Comparison of ENCODE assay signal across 17 mouse cellular contexts in the genomic region with DNA sequence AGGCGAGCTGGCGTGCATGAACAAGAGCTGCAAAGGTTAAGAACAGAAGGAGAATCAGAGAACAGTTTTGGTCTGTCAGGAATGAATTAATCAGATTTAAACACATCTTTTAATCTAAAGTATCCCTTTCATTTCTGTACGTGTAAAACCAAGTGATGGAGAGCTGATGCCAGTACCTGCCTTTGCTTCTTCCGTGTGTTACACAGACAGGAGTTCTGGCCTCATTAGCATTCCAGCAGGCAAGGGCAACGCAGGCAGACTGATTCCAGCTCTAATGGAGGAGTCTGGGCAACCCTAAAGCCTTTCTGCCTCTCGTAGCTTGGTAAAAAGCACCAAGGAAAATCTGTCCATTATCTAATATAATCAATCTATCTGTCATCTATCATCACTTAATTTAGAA.
"Had no signal": no experiment of that assay in that cellular context is flagged by ENCODE, and none has a peak within 500 bp of the region (broad histone marks: within the 10 kb centered on the region; RNA-seq: fewer than 3 reads in every experiment).

No protein-coding gene starts in this region.

- H3K36me3 ChIP-seq: liver, embryonic 12.5 days; midbrain, embryonic 12.5 days; neural tube, embryonic 13.5 days; neural tube, embryonic 15.5 days had no signal

- H3K4me1 ChIP-seq: liver, embryonic 12.5 days; midbrain, embryonic 12.5 days had no signal

- ATAC-seq: liver, embryonic 12.5 days had no signal

- H3K9ac ChIP-seq: liver, embryonic 12.5 days; liver, embryonic 14.5 days; lung, embryonic 14.5 days; midbrain, embryonic 12.5 days; neural tube, embryonic 13.5 days; neural tube, embryonic 15.5 days had no signal

- H3K27me3 ChIP-seq: liver, embryonic 12.5 days; midbrain, embryonic 12.5 days; neural tube, embryonic 13.5 days; neural tube, embryonic 15.5 days had no signal

- DNase-seq: lung, adult 18-20 months; lung, embryonic 14.5 days; lung, postnatal 10 days; lung, postnatal 4 days; right cerebral cortex, adult 18-20 months; right cerebral cortex, postnatal 25 days; right cerebral cortex, postnatal 4 days; spleen, adult 18-20 months; thymus, adult 18-20 months; thymus, postnatal 14 days; thymus, postnatal 36 days had no signal

- H3K27ac ChIP-seq: liver, embryonic 12.5 days; liver, embryonic 14.5 days; midbrain, embryonic 12.5 days; neural tube, embryonic 13.5 days; neural tube, embryonic 15.5 days had no signal

- H3K9me3 ChIP-seq: liver, embryonic 12.5 days; midbrain, embryonic 12.5 days; neural tube, embryonic 13.5 days; neural tube, embryonic 15.5 days had no signal

- H3K4me3 ChIP-seq: liver, embryonic 12.5 days; midbrain, embryonic 12.5 days; myocyte; neural tube, embryonic 13.5 days; neural tube, embryonic 15.5 days had no signal

- H3K4me2 ChIP-seq: liver, embryonic 12.5 days; lung, embryonic 14.5 days; midbrain, embryonic 12.5 days; neural tube, embryonic 13.5 days; neural tube, embryonic 15.5 days had no signal
